Mouse (Mus musculus): ENCODE data around the gene Car5a.

Gene Car5a

DNA sequence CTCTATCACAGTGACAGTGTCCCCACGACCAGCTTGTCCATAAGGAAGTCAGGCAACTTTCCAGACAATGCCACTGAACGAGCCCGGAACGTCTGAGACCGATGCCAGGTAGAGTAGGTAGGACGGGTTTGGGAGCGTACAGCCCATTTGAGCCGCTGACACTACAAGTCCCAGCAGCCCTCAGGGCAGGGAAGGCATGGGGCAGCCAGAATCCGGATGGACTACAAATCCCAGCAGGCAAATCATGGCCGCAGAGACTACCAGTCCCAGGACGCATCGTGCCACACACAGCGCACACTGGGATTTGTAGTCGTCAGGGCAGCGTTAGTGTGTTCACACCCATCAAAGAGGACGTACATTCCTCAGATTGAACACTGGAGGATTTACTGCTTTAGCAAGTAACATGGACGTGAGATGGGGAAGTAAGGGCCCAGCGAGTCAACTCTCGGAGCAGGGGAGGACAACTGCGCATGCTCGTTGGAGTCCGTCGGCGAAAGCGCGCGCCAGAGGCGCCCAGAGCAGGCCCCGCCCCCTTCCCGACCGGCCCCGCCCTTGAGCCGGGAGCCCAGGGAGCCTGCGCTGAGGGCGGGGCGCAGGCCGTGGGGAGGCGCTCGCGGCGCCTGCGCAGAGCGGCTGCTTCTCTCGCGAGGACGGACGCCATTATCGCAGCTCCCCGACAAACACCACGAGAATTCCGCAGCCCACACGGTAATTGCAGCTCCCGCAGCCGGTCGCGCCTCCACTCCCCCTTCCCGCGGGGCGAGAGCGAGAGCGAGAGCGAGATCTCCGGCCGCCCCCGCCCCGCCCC lies 5.4 kb upstream of the Car5a start:
- Histone ChIP-seq H3K27me3 (ENCODE audit: control insufficient read depth, insufficient read depth, low read length, poor library complexity, severe bottlenecking) (no peaks in the 10 kb centered on the region), H3K36me3 (ENCODE audit: control insufficient read depth, insufficient read depth, low read length, poor library complexity, severe bottlenecking) (no peaks in the 10 kb centered on the region; the same call in 1 of the 2 replicates)

GRCm38 (mm10) chr8:121949222-121949800 lies 4.6 kb upstream of the Car5a start, which contains the start of gene Banp:
Gene Banp, plus strand, starts transcription at chr8:121949750.
- no peak for DNase-seq (ENCODE audit: low read depth, low spot score)

More for the DNA sequence above, 5.4 kb upstream of the Car5a start:
- DNase-seq (ENCODE audit: low read depth, low spot score): peak; percentile 99

DNA sequence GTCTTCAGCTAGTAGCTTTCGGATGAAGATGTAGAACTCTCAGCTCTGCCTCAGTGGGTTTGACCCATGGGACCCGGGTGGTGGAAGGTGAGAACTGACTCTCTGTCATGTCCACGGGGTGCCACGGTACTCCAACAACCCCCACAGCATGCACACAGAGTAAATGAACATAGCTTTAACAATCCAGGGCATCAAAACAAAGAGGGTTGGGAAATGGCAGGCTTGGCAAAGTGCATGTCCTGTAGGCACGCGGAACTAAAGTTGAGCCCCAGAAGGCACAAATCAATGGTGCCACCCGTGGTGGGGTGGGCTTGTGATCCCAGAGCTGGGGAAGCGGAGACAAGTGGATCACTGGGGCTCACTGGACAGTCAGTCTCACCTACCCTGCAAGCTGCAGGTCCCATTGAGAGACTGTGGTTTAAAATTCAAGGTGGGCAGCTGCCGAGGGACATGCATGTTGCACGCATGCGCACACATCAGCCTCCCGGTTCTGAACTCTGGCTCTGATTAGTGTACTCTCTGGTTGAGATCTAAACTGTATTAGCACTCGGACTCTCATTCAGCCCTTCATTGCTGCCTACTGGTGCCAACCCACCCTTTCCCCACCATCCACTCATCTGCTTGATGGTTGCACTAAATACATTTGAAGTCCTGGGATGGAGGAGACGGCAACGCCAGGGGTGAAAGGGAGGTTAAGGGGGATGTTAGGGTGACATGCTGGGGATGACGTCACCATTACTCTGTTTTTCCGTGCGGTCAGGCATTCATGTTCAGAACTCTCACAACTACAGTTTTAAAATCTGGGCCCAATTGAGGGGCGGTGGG lies 3.8 kb upstream of the Car5a start:
- Histone ChIP-seq H3K27me3 (ENCODE audit: control insufficient read depth, insufficient read depth, low read length, poor library complexity, severe bottlenecking) (no peaks in the 10 kb centered on the region), H3K36me3 (ENCODE audit: control insufficient read depth, insufficient read depth, low read length, poor library complexity, severe bottlenecking) (no peaks in the 10 kb centered on the region)
- peak; percentile 48 for DNase-seq (ENCODE audit: low read depth, low spot score)

More at GRCm38 (mm10) chr8:121949222-121949800, 4.6 kb upstream of the Car5a start, which contains the start of gene Banp:
- Histone ChIP-seq H3K27me3 (ENCODE audit: control insufficient read depth, insufficient read depth, low read length, poor library complexity, severe bottlenecking) (no peaks in the 10 kb centered on the region), H3K36me3 (ENCODE audit: control insufficient read depth, insufficient read depth, low read length, poor library complexity, severe bottlenecking) (no peaks in the 10 kb centered on the region; the same call in 1 of the 2 replicates)

DNA sequence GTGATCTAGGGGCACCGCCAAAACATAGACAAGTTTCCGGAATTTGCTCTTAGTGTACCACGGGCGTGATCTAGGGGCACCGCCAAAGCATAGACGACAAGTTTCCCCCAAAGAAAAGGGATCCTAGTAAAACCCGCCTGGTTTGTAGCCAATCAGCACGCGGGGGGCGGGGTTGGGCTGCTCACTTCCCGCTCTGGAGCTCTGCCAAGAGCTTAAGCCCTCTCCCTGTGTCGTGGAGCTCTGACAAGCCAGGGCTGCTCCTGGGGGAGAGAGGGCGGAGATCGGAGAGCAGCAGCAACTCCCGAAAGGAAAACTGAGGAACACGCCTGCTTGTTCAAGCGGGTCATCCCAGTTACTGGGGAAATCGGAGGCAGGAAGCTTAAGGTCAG lies 3.0 kb upstream of the Car5a start:
- H3K36me3 ChIP-seq (ENCODE audit: control insufficient read depth, insufficient read depth, low read length, poor library complexity, severe bottlenecking): no peaks in the 10 kb centered on the region
- DNase-seq (ENCODE audit: low read depth, low spot score): peak; percentile 80

DNA sequence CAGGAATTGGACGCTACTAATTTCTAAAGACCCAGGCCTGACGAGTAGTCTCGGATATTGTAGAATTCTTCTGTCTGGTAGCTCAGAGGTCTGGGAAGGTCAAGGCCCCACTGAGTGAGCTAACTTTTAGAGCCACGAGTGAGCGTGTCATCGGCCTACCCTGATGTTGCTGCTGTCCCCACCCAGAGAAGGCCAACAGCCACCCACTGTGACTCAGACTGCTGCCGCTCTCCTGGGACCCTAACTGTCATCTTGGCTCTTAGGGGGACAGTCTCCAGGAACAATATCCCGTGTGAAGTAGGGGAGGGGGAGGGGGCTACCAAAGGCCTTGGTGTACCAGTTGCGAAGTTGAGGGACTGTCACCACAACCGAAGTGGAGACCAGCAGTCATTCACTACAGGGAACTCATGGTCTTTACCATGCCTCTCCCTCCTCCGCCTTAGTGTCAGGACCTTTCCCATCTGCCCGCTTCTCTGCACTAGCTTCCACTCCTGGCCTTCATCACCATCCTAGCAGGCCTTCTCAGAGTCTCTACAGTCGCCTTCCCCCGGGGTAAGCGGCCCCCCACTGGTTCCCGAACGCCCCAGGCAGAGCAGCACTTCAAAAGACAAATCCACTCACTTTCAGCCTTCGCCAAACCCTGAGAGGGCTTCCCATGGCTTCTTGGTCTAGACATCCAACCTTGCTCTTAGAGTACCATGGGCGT lies 2.5 kb upstream of the Car5a start:
- DNase-seq (ENCODE audit: low read depth, low spot score): no peak
- no peaks in the 10 kb centered on the region for H3K27me3 ChIP-seq (ENCODE audit: control insufficient read depth, insufficient read depth, low read length, poor library complexity, severe bottlenecking)
- H3K36me3 ChIP-seq (ENCODE audit: control insufficient read depth, insufficient read depth, low read length, poor library complexity, severe bottlenecking): no peaks in the 10 kb centered on the region

More for the DNA sequence above, 3.0 kb upstream of the Car5a start:
- H3K27me3 ChIP-seq (ENCODE audit: control insufficient read depth, insufficient read depth, low read length, poor library complexity, severe bottlenecking): no peaks in the 10 kb centered on the region

DNA sequence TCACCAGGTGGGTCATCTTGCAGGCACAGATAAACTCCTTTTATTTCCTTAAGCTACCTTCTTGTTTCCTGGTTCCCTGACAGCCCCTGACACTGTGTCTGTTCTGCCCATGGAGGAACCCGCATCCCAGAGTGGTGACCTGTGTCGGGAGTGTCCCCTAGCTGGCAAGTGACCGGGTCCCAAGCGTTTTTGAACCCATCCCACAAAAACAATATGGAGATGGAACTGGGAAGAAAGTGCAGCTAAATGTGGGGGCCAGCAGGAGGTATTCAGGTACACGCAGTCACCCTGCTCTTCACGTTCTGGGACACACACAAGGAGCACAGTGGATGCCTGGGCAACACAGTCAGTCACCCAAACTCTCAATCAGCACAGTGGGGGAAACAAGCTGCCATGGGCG lies 1.6 kb upstream of the Car5a start:
- DNase-seq (ENCODE audit: low read depth, low spot score): no peak

GRCm38 (mm10) chr8:121943716-121944115 lies 988 bp downstream of the Car5a start:
- H3K27me3 ChIP-seq (ENCODE audit: control insufficient read depth, insufficient read depth, low read length, poor library complexity, severe bottlenecking): no peaks in the 10 kb centered on the region
- no peak for DNase-seq (ENCODE audit: low read depth, low spot score)
- no peaks in the 10 kb centered on the region for H3K36me3 ChIP-seq (ENCODE audit: control insufficient read depth, insufficient read depth, low read length, poor library complexity, severe bottlenecking)

More for the DNA sequence above, 1.6 kb upstream of the Car5a start:
- H3K36me3 ChIP-seq (ENCODE audit: control insufficient read depth, insufficient read depth, low read length, poor library complexity, severe bottlenecking): no peaks in the 10 kb centered on the region
- no peaks in the 10 kb centered on the region for H3K27me3 ChIP-seq (ENCODE audit: control insufficient read depth, insufficient read depth, low read length, poor library complexity, severe bottlenecking)

GRCm38 (mm10) chr8:121943057-121943540 lies 1.6 kb downstream of the Car5a start:
- no peaks in the 10 kb centered on the region for H3K36me3 ChIP-seq (ENCODE audit: control insufficient read depth, insufficient read depth, low read length, poor library complexity, severe bottlenecking)
- no peak for DNase-seq (ENCODE audit: low read depth, low spot score)

GRCm38 (mm10) chr8:121938732-121939131 lies 6.0 kb downstream of the Car5a start:
- no peak for DNase-seq (ENCODE audit: low read depth, low spot score)
- Histone ChIP-seq H3K27me3 (ENCODE audit: control insufficient read depth, insufficient read depth, low read length, poor library complexity, severe bottlenecking) (no peaks in the 10 kb centered on the region), H3K36me3 (ENCODE audit: control insufficient read depth, insufficient read depth, low read length, poor library complexity, severe bottlenecking) (no peaks in the 10 kb centered on the region)

More at GRCm38 (mm10) chr8:121943057-121943540, 1.6 kb downstream of the Car5a start:
- no peaks in the 10 kb centered on the region for H3K27me3 ChIP-seq (ENCODE audit: control insufficient read depth, insufficient read depth, low read length, poor library complexity, severe bottlenecking)

- H3K36me3 ChIP-seq (ENCODE audit: control insufficient read depth, insufficient read depth, low read length, poor library complexity, severe bottlenecking): no peaks in the 10 kb centered on the region
- no peaks in the 10 kb centered on the region for H3K27me3 ChIP-seq (ENCODE audit: control insufficient read depth, insufficient read depth, low read length, poor library complexity, severe bottlenecking)
- DNase-seq (ENCODE audit: low read depth, low spot score): no peak
These were observed 8.3 kb downstream of the Car5a start for GRCm38 (mm10) chr8:121936391-121936790.

GRCm38 (mm10) chr8:121935341-121936294 lies 9.1 kb downstream of the Car5a start:
- Histone ChIP-seq H3K36me3 (ENCODE audit: control insufficient read depth, insufficient read depth, low read length, poor library complexity, severe bottlenecking) (no peaks in the 10 kb centered on the region), H3K27me3 (ENCODE audit: control insufficient read depth, insufficient read depth, low read length, poor library complexity, severe bottlenecking) (no peaks in the 10 kb centered on the region)
- DNase-seq (ENCODE audit: low read depth, low spot score): no peak

DNA sequence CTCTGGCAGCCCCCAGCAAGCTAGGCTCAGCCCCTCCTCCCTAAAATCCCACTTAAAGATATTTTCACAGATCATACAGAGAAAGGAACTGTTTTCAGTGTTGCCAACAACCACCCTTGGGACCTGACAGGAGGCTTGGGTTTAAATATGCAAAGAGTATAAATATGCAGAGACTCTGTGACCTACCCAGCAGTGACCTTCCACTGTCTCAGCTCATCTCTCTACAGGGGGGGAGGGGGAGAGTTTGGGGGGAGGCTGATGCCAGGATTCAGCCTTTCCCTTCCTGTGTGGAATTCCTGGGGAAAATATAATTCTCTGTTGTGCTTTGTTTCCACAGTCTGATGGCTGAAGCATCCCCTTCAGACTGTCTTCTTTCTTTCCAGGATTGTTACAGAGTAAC lies 9.8 kb downstream of the Car5a start:
- H3K36me3 ChIP-seq (ENCODE audit: control insufficient read depth, insufficient read depth, low read length, poor library complexity, severe bottlenecking): no peaks in the 10 kb centered on the region
- H3K27me3 ChIP-seq (ENCODE audit: control insufficient read depth, insufficient read depth, low read length, poor library complexity, severe bottlenecking): no peaks in the 10 kb centered on the region
- DNase-seq (ENCODE audit: low read depth, low spot score): no peak

DNA sequence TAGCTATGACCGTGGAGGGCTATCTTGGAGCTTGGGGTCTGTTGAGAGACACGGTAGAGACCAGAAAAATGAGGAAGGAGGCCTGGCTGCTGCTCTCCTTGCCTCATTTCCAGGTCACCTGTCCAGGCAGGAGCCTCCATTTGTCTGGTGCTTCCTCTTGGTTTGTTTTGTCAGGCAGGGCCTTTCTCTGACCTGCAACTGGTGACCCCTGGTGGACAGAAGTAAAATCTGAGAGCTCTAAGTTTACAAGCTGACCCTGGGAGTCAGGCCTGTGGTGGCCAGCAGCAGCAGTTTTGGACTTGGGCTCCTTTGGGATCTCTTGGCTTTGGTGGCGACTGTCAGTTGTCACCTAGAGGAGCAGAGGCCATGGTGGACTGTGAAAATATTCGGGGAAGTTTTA lies 10.2 kb downstream of the Car5a start:
- Histone ChIP-seq H3K36me3 (ENCODE audit: control insufficient read depth, insufficient read depth, low read length, poor library complexity, severe bottlenecking) (no peaks in the 10 kb centered on the region), H3K27me3 (ENCODE audit: control insufficient read depth, insufficient read depth, low read length, poor library complexity, severe bottlenecking) (no peaks in the 10 kb centered on the region)
- DNase-seq (ENCODE audit: low read depth, low spot score): peak; percentile 54

Measured in splenic B cell, adult 2 months (primary cell).